Mouse (Mus musculus) adrenal gland, adult 2 months (tissue): ENCODE data around the gene Adgre5. TPM values are rescaled to one million over a fixed set of nuclear protein-coding genes. Genes with fewer than 3 reads are reported as not detected.

Experiments
- DNase-seq: peaks from one replicate; pipeline ENCODE4 v3.0.0; 2021
- long read RNA-seq: library from polyadenylated mRNA; stranded (forward); transcript quantifications from one replicate; pipeline ENCODE4 v2.0.0, GENCODE M21; 2021
- polyA plus RNA-seq: library from polyadenylated mRNA; depleted of rRNA; stranded (reverse); fragments of >200 nt; gene quantifications from 2 replicates; pipeline ENCODE4 v1.2.3, GENCODE M21; 2012; rRNA removed
- total RNA-seq, 2 experiments: library from RNA; stranded (reverse); gene quantifications; 2 replicates each; pipeline ENCODE4 v1.2.3; 2021

Adgre5 gene
- total RNA-seq (10 to 100 TPM; 31.5 to 40.7 TPM), polyA plus RNA-seq (34.5 and 35.2 TPM in 2 replicates)
- long read RNA-seq, partial matches to known transcripts, result 7 of 13 reads
- long read RNA-seq, other reads (novel, unspliced or antisense), result 1 of 13 reads

- DNase-seq, result peak; percentile 85
Observed at GRCm38 (mm10) chr8:83740976-83741741, at the start of gene Adgre5. Gene Adgre5, minus strand, starts transcription at chr8:83741326.

DNA sequence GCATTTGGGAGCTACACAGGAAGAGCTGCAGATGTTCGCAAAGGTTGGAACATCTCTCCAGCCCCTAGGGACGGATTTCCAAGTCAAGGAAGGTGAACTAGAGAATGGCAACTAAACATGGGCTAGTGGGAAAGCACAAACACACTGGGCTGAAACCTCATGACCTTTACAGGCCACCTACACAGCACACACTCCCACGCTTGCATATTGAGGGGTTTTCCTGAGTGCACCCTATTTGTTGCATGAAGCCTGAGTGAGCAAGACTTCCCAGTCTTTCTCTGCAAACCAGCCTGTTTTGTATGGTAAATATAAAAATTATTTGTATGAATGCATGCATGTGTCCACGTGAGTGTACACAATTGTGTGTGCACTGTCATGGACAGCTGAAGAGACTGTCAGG lies 48.7 kb upstream of the Adgre5 start:
- no peak for DNase-seq

- DNase-seq, result no peak
Observed at GRCm38 (mm10) chr8:83785046-83785445, 43.9 kb upstream of the Adgre5 start.

GRCm38 (mm10) chr8:83782832-83783558 lies 41.9 kb upstream of the Adgre5 start:
- peak; percentile 89 for DNase-seq

GRCm38 (mm10) chr8:83779610-83780009 lies 38.5 kb upstream of the Adgre5 start:
- no peak for DNase-seq

DNA sequence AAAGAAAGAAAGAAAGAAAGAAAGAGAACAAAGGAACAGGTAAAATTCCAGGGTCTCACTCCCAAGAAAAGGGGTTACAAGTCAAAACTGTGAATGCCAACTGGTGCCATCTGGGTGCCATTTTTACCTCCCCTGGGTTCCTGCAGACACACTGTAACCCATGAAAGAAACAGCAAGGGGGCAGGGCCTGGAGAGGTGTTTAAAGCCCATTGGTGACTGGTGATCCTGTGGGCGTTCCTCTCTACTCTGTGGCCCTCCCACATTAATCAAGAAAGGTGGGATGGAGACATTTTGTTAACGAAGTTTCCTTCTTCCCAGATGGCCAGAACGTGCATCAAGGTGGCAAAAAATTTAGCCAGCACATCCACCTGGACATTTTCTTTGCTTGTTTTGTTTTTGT lies 36.9 kb upstream of the Adgre5 start:
- no peak for DNase-seq

- no peak for DNase-seq
Observed at GRCm38 (mm10) chr8:83776632-83777031, 35.5 kb upstream of the Adgre5 start.

DNA sequence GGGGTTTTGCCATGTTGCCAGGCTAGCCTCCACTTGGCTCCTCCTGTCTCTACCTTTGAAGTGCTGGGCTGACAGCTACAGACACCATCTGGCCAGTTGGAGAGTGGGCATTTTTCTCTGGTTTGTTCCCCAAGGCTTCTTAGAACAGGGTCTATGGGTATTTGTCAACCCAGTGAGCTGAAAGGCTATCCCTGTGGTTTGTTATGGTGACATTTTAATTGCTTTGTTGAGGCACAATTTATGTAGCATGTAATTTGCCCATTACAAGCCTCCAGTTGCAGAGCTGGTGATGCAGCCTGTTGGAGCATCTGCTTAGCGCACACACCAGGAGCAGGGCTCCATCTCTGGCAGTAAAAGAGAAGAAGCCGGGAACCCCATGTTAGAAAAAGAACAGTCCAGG lies 33.1 kb upstream of the Adgre5 start:
- DNase-seq, result no peak

- DNase-seq, result no peak
Observed at GRCm38 (mm10) chr8:83773452-83773846, 32.3 kb upstream of the Adgre5 start.

DNA sequence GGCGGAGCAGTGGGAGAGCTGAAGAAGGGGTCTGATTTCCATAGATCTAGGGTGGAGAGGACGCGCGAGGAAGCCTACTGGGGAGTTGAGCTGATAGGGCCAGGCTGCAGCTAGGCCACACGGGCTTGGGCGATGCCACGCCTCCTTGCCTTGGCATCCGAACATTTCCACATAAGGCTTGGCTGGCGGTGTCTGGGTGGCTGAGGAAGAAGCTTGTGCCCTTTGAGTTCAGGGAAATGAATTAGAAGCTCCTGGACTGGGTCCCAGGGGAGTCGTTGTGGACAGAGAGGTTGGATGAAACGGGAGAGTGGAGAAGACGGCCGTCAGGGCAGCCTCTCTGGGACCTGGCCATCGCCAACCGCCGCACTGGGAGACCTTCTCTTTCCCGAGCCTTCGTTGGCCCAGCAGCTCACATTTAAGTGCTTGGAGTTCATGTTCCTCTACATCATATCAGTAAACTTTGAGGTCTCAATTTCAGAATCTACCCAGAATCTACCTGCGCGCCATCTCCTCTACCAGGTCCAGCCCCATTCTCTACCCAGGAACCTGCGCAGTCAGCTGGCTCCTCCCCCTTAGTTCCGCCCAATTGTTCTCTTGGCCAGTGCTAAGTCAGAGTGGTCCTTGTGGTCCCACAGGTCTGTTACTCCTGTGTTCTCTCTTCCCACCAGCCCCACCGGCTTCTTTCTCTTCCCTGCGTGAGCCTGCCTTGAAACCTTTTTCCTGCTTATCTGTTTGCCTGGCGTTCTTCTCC lies 31.8 kb upstream of the Adgre5 start:
- DNase-seq, result peak; percentile 83

DNA sequence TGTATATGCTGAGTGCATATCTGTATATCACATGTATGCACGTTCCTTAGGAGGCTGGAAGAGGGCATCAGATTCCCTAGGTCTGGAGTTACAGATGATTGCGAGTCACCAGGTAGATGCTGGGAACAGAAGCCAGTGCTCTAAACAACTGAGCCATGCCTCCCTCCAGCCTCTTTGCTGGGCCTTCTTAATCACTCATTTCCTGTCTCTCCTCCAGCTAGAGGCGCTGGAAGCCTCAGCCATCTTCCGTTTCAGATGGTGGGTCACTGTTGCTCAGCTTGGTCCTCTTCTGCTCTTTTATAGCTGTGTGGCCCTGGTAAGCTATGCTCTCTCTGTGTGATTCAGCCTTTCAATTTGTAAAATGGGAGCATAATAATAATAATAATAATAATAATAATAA lies 30.7 kb upstream of the Adgre5 start:
- no peak for DNase-seq

- DNase-seq, result no peak
Observed at GRCm38 (mm10) chr8:83770669-83771068, 29.5 kb upstream of the Adgre5 start.

DNA sequence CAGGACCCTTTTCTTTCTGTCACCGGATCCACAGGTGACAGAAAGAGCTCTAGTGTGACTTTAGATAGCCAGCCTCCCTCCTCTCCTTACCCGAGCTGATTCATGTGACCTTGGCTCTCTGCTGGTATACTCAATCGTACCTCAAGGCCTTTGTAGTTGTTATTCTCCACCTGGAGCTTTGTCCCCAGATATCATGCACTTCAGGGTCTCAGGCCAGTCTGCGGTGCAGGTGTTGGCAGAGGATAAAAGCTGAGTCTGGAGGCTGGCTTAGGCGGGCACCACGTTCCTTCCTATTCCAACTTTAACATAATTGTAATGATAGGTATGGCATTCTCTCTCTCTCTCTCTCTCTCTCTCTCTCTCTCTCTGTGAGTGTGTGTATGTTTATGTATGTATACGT lies 28.6 kb upstream of the Adgre5 start:
- DNase-seq, result peak; percentile 42

DNA sequence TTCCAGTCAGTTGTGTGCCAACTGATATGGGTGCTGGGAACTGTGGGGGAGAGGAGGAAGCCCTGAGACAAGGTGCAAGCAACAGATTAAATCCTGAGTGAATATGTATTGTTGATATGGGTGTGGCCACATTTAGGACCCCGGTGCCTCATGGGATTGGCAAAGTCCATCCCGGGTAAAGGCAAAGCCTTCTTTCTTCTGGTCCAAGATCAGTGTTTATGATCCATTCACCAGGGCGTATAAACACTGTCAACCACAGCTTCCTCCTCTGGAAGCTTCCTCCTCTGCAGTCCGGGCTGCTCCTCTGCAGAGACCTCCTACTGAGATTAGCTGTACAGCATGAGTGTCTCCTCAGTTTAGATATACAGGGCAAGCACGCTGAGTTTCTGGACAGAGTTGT lies 27.4 kb upstream of the Adgre5 start:
- DNase-seq, result no peak

DNA sequence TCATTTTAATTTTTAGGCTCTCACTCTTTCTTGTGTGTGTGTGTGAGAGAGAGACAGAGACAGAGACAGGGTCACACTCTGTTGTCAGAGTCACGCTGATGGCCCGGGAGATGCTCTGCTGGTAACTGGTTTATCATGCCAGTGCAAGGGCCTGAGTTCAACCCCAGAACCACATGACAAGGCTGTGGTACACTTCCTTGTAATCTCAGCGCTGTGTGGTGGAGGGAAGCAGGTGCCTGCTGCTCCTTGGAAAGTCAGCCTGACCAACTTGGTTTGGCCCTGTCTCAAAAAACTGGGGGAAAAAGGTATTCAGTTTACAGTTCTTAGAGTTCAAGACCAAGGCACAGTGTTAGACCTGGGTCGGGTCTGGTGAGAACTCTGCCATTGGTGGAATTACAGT lies 26.3 kb upstream of the Adgre5 start:
- no peak for DNase-seq

DNA sequence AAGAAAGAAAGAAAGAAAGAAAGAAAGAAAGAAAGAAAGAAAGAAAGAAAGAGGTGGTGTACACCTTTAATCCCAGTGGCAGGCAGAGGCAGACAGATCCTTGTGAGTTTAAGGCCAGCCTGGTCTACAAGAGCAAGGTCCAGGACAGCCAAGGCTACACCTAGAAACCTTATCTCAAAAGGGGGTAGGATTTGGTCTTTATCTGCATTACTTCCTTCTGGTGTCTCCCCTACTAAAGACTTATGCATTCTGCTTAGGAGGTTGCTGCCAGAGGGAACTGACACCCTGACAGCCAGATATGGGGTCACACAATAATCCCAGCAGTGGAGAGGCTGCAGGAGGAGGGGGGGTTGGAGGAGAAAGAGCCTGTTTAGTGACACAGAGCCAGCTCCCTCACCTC lies 24.5 kb upstream of the Adgre5 start:
- no peak for DNase-seq

DNA sequence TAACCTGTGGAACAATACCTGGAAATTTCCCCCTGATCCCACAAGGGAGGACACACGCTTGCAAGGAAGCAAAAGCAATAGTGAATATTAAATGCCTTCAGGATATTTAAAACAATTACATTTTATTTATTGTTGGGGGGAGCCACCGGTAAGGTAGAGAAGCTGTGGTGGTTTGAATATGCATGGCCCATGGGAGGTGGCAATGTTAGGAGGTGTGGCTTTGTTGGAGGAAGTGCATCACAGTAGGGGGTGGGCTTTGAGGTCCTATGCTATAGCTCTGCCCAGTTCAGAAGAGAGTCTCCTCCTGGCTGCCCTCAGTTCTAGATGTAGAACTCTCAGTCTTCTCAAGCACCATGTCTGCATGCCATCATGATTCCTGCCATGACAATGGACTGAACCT lies 23.6 kb upstream of the Adgre5 start:
- no peak for DNase-seq

DNA sequence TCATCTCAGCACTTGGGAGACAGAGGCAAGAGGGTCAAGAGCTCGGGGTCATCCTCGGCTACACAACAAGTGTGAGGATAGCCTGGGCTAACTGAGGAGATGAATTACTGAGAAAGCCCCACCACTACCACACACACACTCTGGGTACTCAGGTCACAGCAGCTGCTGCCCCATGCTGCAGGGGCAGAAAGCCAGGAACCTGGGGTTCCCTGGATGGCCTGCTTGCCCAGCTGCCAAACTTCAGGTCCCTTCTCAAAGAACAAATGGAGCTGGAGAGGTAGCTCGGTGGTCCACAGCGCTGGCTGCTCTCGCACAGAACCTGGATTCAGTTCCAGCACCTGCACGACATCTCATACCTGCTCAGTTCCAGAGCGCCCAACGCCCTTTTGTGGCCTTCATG lies 23.0 kb upstream of the Adgre5 start:
- no peak for DNase-seq

GRCm38 (mm10) chr8:83759231-83759759 lies 18.2 kb upstream of the Adgre5 start:
- peak; percentile 39 for DNase-seq

DNA sequence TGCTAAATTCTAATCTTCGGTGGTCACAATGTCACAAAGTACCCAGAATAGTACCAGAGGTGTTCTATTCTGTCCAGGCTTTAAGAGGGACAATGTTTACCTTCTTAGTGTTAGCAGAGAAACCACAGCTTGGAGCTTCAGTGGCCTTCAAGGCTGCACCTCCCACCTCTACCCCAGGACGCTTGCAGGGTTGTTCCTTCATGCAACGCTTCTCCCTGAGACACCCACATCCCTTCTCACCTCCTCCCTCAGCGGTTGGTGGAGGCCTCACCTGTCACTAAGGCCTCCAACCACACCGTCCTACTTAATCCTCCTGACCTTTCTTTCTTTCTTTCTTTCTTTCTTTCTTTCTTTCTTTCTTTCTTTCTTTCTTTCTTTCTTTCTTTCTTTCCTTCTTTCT lies 17.2 kb upstream of the Adgre5 start:
- DNase-seq, result no peak

GRCm38 (mm10) chr8:83757084-83757607 lies 16.0 kb upstream of the Adgre5 start:
- no peak for DNase-seq

- no peak for DNase-seq
Observed at GRCm38 (mm10) chr8:83756273-83756672, 15.1 kb upstream of the Adgre5 start.
